Mouse (Mus musculus) left cerebral cortex, adult 2 months (tissue): ENCODE results near the gene Epb41l2. TPM values are rescaled to one million over a fixed set of nuclear protein-coding genes. Genes with fewer than 3 reads are reported as not detected.

ENCODE experiments used
- DNase-seq, 2 experiments: peaks; one replicate each; pipeline ENCODE4 v3.0.0; 2021 to 2022; ENCODE audit warnings: low spot score in 2 of 2, mixed read lengths in 1 of 2; ENCODE audit errors: extremely low spot score in 1 of 2
- H3K27ac ChIP-seq: fragments of 200-600 bp; 2 replicates; pipeline ENCODE4 v1.8.1; 2022
- H3K4me3 ChIP-seq: fragments of 200-600 bp; 2 replicates; pipeline ENCODE4 v1.8.1; 2022
- CTCF ChIP-seq: fragments of 200-600 bp; IDR thresholded peaks from 2 replicates; pipeline ENCODE4 v1.8.1; 2022; ENCODE audit warnings: antibody characterized with exemption, mild to moderate bottlenecking, moderate library complexity
- intact Hi-C: fragments of 180-260 bp; cut with DNase I; formaldehyde crosslinking; loops from one replicate; pipeline ENCODE4 v1.15.1; 2025
- total RNA-seq, 2 experiments: library from RNA; stranded (reverse); gene quantifications; 2 replicates each; pipeline ENCODE4 v1.2.3; 2021

Gene Epb41l2
- total RNA-seq, 2 experiments from 2014 or later: 123 to 127 TPM

- no peak for TF ChIP-seq CTCF
- no peak for DNase-seq
- intact Hi-C loops: no loop called here
Measured at GRCm38 (mm10) chr10:25482791-25483190, 123.2 kb downstream of the Epb41l2 start.

GRCm38 (mm10) chr10:25488456-25488855, 128.9 kb downstream of the Epb41l2 start:
- intact Hi-C loops: loop anchor here (1.0 to 5.0 kb wide), 2 partner anchors 131 to 220 kb away; partner anchors contain the start of gene Epb41l2
- TF ChIP-seq CTCF: peak; percentile 90
- DNase-seq: peak; percentile 71 to 74
- Histone ChIP-seq H3K27ac (no peak overlapping the region), H3K4me3 (no peak overlapping the region)

More at GRCm38 (mm10) chr10:25482791-25483190, 123.2 kb downstream of the Epb41l2 start:
- Histone ChIP-seq H3K27ac (no peak overlapping the region), H3K4me3 (no peak overlapping the region)

GRCm38 (mm10) chr10:25499323-25500071, 139.9 kb downstream of the Epb41l2 start:
- no peak overlapping the region for H3K27ac ChIP-seq
- TF ChIP-seq CTCF: peak; percentile 50
- H3K4me3 ChIP-seq: no peak overlapping the region
- intact Hi-C loops: loop anchor here (2.0 to 5.0 kb wide), 2 partner anchors 639 to 848 kb away; no protein-coding TSS in a partner anchor
- DNase-seq: no peak

GRCm38 (mm10) chr10:25503250-25503649, 143.7 kb downstream of the Epb41l2 start:
- Histone ChIP-seq H3K27ac (no peak overlapping the region), H3K4me3 (no peak overlapping the region)
- no peak for TF ChIP-seq CTCF
- DNase-seq: no peak
- intact Hi-C loops: no loop called here

- Histone ChIP-seq H3K27ac (no peak overlapping the region), H3K4me3 (no peak overlapping the region)
- no peak for TF ChIP-seq CTCF
- intact Hi-C loops: no loop called here
- DNase-seq: no peak
Measured at GRCm38 (mm10) chr10:25513821-25514220, 154.2 kb downstream of the Epb41l2 start.

GRCm38 (mm10) chr10:25519954-25520353, 160.4 kb downstream of the Epb41l2 start:
- intact Hi-C loops: no loop called here
- no peak for DNase-seq
- Histone ChIP-seq H3K27ac (no peak overlapping the region), H3K4me3 (no peak overlapping the region)
- no peak for TF ChIP-seq CTCF

GRCm38 (mm10) chr10:25520428-25520827, 160.8 kb downstream of the Epb41l2 start:
- Histone ChIP-seq H3K4me3 (no peak overlapping the region), H3K27ac (no peak overlapping the region)
- intact Hi-C loops: no loop called here
- no peak for TF ChIP-seq CTCF
- DNase-seq: no peak

GRCm38 (mm10) chr10:25523727-25524126, 164.1 kb downstream of the Epb41l2 start:
- Histone ChIP-seq H3K27ac (no peak overlapping the region), H3K4me3 (no peak overlapping the region)
- DNase-seq: no peak
- no peak for TF ChIP-seq CTCF
- intact Hi-C loops: no loop called here

- no peak for DNase-seq
- TF ChIP-seq CTCF: no peak
- Histone ChIP-seq H3K27ac (no peak overlapping the region), H3K4me3 (no peak overlapping the region)
- intact Hi-C loops: no loop called here
Measured at GRCm38 (mm10) chr10:25526156-25526555, 166.6 kb downstream of the Epb41l2 start.

GRCm38 (mm10) chr10:25526622-25527021, 167.0 kb downstream of the Epb41l2 start:
- Histone ChIP-seq H3K4me3 (no peak overlapping the region), H3K27ac (no peak overlapping the region)
- intact Hi-C loops: no loop called here
- no peak for TF ChIP-seq CTCF
- DNase-seq: no peak

- DNase-seq: no peak
- Histone ChIP-seq H3K27ac (no peak overlapping the region), H3K4me3 (no peak overlapping the region)
- no peak for TF ChIP-seq CTCF
- intact Hi-C loops: no loop called here
Measured at GRCm38 (mm10) chr10:25527126-25527525, 167.5 kb downstream of the Epb41l2 start.

- TF ChIP-seq CTCF: no peak
- intact Hi-C loops: no loop called here
- no peak for DNase-seq
- no peak overlapping the region for H3K27ac ChIP-seq
- no peak overlapping the region for H3K4me3 ChIP-seq
Measured at GRCm38 (mm10) chr10:25531335-25531734, 171.7 kb downstream of the Epb41l2 start.

- DNase-seq: no peak
- no peak for TF ChIP-seq CTCF
- H3K4me3 ChIP-seq: no peak overlapping the region
- intact Hi-C loops: no loop called here
- H3K27ac ChIP-seq: no peak overlapping the region
Measured at GRCm38 (mm10) chr10:25533105-25533504, 173.5 kb downstream of the Epb41l2 start.
